Mouse (Mus musculus) heart, postnatal 0 days (tissue): ENCODE data around the gene Mrpl49. TPM values are rescaled to one million over a fixed set of nuclear protein-coding genes. Genes with fewer than 3 reads are reported as not detected.

Experiments used
- ATAC-seq: fragments of 200-750 bp; cut with Nextera tagmentation; 2 replicates; pipeline ENCODE4 v1.8.0; 2017; ENCODE audit warnings: low read depth, moderate number of reproducible peaks, moderate library complexity; ENCODE audit not compliant: insufficient read depth
- DNase-seq: peaks from one replicate; pipeline ENCODE4 v3.0.0-alpha.2; 2016; ENCODE audit warnings: low spot score
- H3K27ac ChIP-seq: fragments of 300-500 bp; sonication (generic); 2 replicates; pipeline ENCODE4 v1.5.1; 2014; ENCODE audit warnings: low read depth, mild to moderate bottlenecking
- H3K27me3 ChIP-seq: fragments of 300-500 bp; sonication (generic); 2 replicates; pipeline ENCODE4 v1.6.1; 2014; ENCODE audit warnings: low read length, mixed read lengths; ENCODE audit not compliant: control insufficient read depth, insufficient read depth
- H3K36me3 ChIP-seq: fragments of 300-500 bp; sonication (generic); replicated peaks from 2 replicates; pipeline ENCODE4 v1.6.1; 2014; ENCODE audit warnings: low read length, mixed read lengths; ENCODE audit not compliant: control insufficient read depth, insufficient read depth
- H3K4me1 ChIP-seq: fragments of 300-500 bp; sonication (generic); 2 replicates; pipeline ENCODE4 v1.6.1; 2014; ENCODE audit warnings: antibody characterized with exemption; ENCODE audit not compliant: control insufficient read depth, insufficient read depth
- H3K4me2 ChIP-seq: fragments of 300-500 bp; sonication (generic); 2 replicates; pipeline ENCODE4 v1.6.1; 2014; ENCODE audit warnings: low read depth, mild to moderate bottlenecking, low read length, moderate library complexity
- H3K4me3 ChIP-seq: fragments of 300-500 bp; sonication (generic); 2 replicates; pipeline ENCODE4 v1.5.1; 2014; ENCODE audit warnings: low read depth, low read length
- H3K9ac ChIP-seq: fragments of 300-500 bp; sonication (generic); replicated peaks from 2 replicates; pipeline ENCODE4 v1.6.1; 2014; ENCODE audit warnings: low read depth, low read length, mixed read lengths
- H3K9me3 ChIP-seq: fragments of 300-500 bp; sonication (generic); replicated peaks from 2 replicates; pipeline ENCODE4 v1.6.1; 2016; ENCODE audit warnings: low read length; ENCODE audit not compliant: control insufficient read depth
- CTCF ChIP-seq: IDR thresholded peaks from 2 replicates; pipeline ENCODE4 v1.5.1; 2016; ENCODE audit warnings: antibody characterized with exemption, control low read depth, low read depth
- EP300 ChIP-seq: IDR thresholded peaks from 2 replicates; pipeline ENCODE4 v1.6.1; 2016; ENCODE audit warnings: antibody characterized with exemption, low read depth
- WGBS: fragments of 180-500 bp; shearing (Covaris S2); extraction: QIAGEN DNeasy Blood & Tissue Kit; methylation state at CpG from one replicate; pipeline ENCODE4 v1.1.7; 2014; 5-methylcytosine and 5-hydroxymethylcytosine counted together
- polyA plus RNA-seq: library from polyadenylated mRNA; unstranded; fragments of >200 nt; fragmentation: Nextera tagmentation; extraction: Ambion mirVana; gene quantifications from 2 replicates; pipeline ENCODE4 v1.2.1, GENCODE M21; 2015
- total RNA-seq: library from RNA; depleted of rRNA; stranded (reverse); fragments of >200 nt; gene quantifications from 2 replicates; pipeline ENCODE4 v1.2.3, GENCODE M21; 2014; ENCODE audit warnings: low replicate concordance

The Mrpl49 gene
- total and polyA plus RNA-seq, 2 experiments from 2014 or later: 37.1 to 49.7 TPM

DNA sequence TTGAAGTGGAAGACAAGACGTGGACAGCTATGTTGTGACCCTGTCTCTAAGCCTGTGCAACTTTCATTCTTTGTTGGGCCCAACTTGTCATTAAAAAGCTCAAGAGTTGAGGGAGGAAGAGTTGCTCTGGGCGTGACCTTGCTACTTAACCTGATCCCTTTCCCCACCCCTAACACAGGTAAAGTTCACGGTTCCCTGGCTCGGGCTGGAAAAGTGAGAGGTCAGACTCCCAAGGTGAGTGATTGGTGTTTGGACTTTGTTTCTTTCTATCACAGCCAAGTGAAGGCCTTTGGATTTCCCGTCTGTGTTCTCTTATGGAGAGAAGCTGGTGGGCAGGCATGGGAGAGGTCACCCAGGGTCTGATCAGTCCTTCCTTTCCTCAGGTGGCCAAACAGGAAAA, 1.4 kb upstream of the Mrpl49 start:
- DNase-seq: no peak
- Histone ChIP-seq H3K9me3 (no peaks in the 10 kb centered on the region), H3K27me3 (no peaks in the 10 kb centered on the region), H3K27ac (no peak overlapping the region; the same call in 1 of the 2 replicates), H3K9ac (peak overlapping the region; percentile 85; the same call in 1 of the 2 replicates), H3K4me3 (peak overlapping the region; percentile 90), H3K36me3 (peaks cover 30% of the 10 kb centered on the region), H3K4me1 (peaks cover 36% of the 10 kb centered on the region), H3K4me2 (peak overlapping the region; percentile 79)
- no peak for TF ChIP-seq CTCF
- no peak for TF ChIP-seq EP300
- WGBS: 81% methylated on average over 5 of the region's 5 CpGs
- no peak for ATAC-seq

GRCm38 (mm10) chr19:6058513-6058912, 928 bp upstream of the Mrpl49 start:
- no peaks in the 10 kb centered on the region for H3K27me3 ChIP-seq
- DNase-seq (no peak), ATAC-seq (no peak)
- H3K4me3 ChIP-seq: peak overlapping the region; percentile 90
- TF ChIP-seq CTCF: no peak
- no peak for TF ChIP-seq EP300
- peak overlapping the region; percentile 85 for H3K9ac ChIP-seq
- peaks cover 34% of the 10 kb centered on the region for H3K36me3 ChIP-seq
- WGBS: 26% methylated on average over 5 of the region's 5 CpGs
- peaks cover 36% of the 10 kb centered on the region for H3K4me1 ChIP-seq
- peak overlapping the region; percentile 84 for H3K27ac ChIP-seq
- no peaks in the 10 kb centered on the region for H3K9me3 ChIP-seq
- H3K4me2 ChIP-seq: peak overlapping the region; percentile 79

DNA sequence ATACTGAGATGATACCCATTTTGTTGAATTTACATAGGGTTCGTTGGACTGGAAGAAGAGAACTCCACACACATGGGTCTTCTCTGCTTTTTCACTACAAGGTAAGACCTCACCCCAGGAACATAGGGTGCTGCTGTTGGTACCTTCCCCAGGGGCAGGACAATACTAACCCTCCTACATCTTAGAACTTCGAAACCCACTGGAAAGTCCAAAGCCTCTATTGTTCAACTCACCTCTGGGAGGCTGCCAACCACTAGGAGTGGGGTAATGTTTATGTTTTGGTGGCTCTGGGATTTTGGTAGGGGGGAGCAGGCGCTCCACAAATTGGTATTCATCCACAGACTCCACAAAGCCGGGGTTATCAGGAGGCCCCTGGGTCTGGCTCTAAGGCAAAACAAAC, 889 bp downstream of the Mrpl49 start:
- TF ChIP-seq EP300 (no peak), CTCF (no peak)
- DNase-seq (no peak), ATAC-seq (no peak)
- H3K4me2 ChIP-seq: peak overlapping the region; percentile 88
- H3K9me3 ChIP-seq: no peaks in the 10 kb centered on the region
- no peak overlapping the region for H3K27ac ChIP-seq
- 45% methylated on average over 4 of the region's 4 CpGs for WGBS
- H3K27me3 ChIP-seq: no peaks in the 10 kb centered on the region
- peak overlapping the region; percentile 90 for H3K4me3 ChIP-seq
- H3K9ac ChIP-seq: peak overlapping the region; percentile 85; the same call in 1 of the 2 replicates
- H3K4me1 ChIP-seq: peaks cover 23% of the 10 kb centered on the region
- peaks cover 52% of the 10 kb centered on the region for H3K36me3 ChIP-seq

DNA sequence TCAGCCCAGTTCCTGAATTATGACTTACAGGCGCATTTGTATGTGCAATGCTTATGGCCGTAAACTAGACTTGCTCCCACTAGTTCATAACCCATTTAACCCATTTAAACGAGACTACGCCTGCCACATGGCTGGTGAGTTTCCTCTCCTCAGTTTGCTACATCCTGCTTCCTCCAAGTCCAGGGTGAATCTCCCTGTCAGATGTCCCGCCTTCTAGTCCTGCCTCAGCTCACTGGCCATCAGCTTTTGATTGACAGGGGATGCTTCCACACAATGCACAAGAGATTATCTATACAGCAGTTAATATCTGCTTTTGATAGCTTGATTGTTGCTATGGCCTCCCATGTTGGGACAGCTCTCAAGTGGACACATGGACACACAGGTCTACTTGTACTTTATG, 3.3 kb downstream of the Mrpl49 start:
- DNase-seq (no peak), ATAC-seq (no peak)
- no peak overlapping the region for H3K27ac ChIP-seq
- no peak overlapping the region for H3K9ac ChIP-seq
- no peak for TF ChIP-seq EP300
- TF ChIP-seq CTCF: no peak
- WGBS: 74% methylated on average over 5 of the region's 5 CpGs
- H3K4me2 ChIP-seq: no peak overlapping the region
- H3K27me3 ChIP-seq: no peaks in the 10 kb centered on the region
- H3K9me3 ChIP-seq: no peaks in the 10 kb centered on the region
- peaks cover 19% of the 10 kb centered on the region for H3K4me1 ChIP-seq
- H3K4me3 ChIP-seq: no peak overlapping the region
- peaks cover 71% of the 10 kb centered on the region for H3K36me3 ChIP-seq

- DNase-seq (no peak), ATAC-seq (no peak)
- Histone ChIP-seq H3K36me3 (peaks cover 77% of the 10 kb centered on the region), H3K9ac (no peak overlapping the region), H3K4me3 (no peak overlapping the region), H3K4me2 (no peak overlapping the region), H3K4me1 (peaks cover 18% of the 10 kb centered on the region), H3K27me3 (no peaks in the 10 kb centered on the region), H3K9me3 (no peaks in the 10 kb centered on the region), H3K27ac (no peak overlapping the region)
- TF ChIP-seq CTCF (no peak), EP300 (no peak)
- WGBS: 66% methylated on average over 7 of the region's 7 CpGs
Measured at GRCm38 (mm10) chr19:6052516-6052915, 5.1 kb downstream of the Mrpl49 start.
